8 mouse cellular contexts compared by ENCODE assay signal in the genomic region with DNA sequence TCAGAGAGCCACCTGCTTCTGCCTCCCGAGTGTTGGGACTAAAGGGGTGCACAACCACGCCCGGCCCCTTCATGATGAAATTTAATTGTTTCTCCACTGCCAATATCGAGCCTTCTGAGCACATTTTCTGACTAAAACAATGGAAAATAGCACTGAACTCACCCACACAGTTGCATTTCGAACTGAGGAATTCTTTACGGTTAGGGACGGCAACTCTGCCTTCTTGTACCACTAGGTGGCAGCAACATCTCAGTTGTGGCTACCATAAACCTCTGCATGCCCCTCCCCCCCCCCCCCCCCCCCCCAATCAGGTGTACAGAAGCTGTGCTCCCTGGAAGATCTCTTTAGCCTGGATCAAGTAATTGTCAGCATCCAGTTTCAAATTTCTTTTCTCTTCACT. TPM values are rescaled to one million over a fixed set of nuclear protein-coding genes. Genes with fewer than 3 reads are reported as not detected.
A peak's percentile ranks its signal among the peaks of the same experiment; 100 is the strongest.
DNase-seq lines count a peak whose midpoint lies in the region; ATAC-seq and TF ChIP-seq lines count a peak whose summit lies in the region.

No protein-coding gene starts in this region.

- peak overlapping the region; percentile 41 for H3K4me2 ChIP-seq in neural tube, embryonic 13.5 days

- WGBS in forebrain, embryonic 10.5 days, result 16% methylated on average over 7 of the region's 7 CpGs
- 15% methylated on average over 7 of the region's 7 CpGs for WGBS in neural tube, embryonic 13.5 days

- H3K4me1 ChIP-seq in ES-Bruce4 (ENCODE audit: control insufficient read depth, insufficient read depth, low read length), result peaks cover 4% of the 10 kb centered on the region
- H3K4me1 ChIP-seq in forebrain, embryonic 10.5 days, result peaks cover 32% of the 10 kb centered on the region
- H3K4me1 ChIP-seq in neural tube, embryonic 13.5 days (replicated peaks), result peaks cover 9% of the 10 kb centered on the region

- DNase-seq in brain, embryonic 18.5 days (ENCODE audit: low read depth, low spot score), result peak; percentile 22
- DNase-seq in forebrain, embryonic 10.5 days (ENCODE audit: extremely low spot score, low spot score), result peak; percentile 63
- DNase-seq in heart, postnatal 36 days, result peak; percentile 74 to 77
- DNase-seq in layer of hippocampus, adult 11-12 months (ENCODE audit: low spot score), result peak; percentile 74
- peak; percentile 41 to 69 for DNase-seq in lung, adult 18-20 months
- peak; percentile 50 to 81 for DNase-seq in thymus, postnatal 10 days (ENCODE audit: low spot score in 2 of 2)

- H3K36me3 ChIP-seq in ES-Bruce4 (ENCODE audit: control insufficient read depth, insufficient read depth, low read length, poor library complexity, severe bottlenecking), result no peaks in the 10 kb centered on the region
- no peaks in the 10 kb centered on the region for H3K36me3 ChIP-seq in forebrain, embryonic 10.5 days (replicated peaks)
- H3K36me3 ChIP-seq in neural tube, embryonic 13.5 days, result no peaks in the 10 kb centered on the region

- H3K4me3 ChIP-seq in ES-Bruce4 (ENCODE audit: low read depth, low read length), result no peak overlapping the region
- H3K4me3 ChIP-seq in forebrain, embryonic 10.5 days, result peak overlapping the region; percentile 19; the same call in 1 of the 2 replicates
- H3K4me3 ChIP-seq in neural tube, embryonic 13.5 days, result no peak overlapping the region

- TF ChIP-seq EP300 in ES-Bruce4 (IDR thresholded peaks at IDR 0.05; ENCODE audit: insufficient read depth, low read depth, low read length), result no peak

- intact Hi-C loops in heart, postnatal 36 days (cut with DNase I), result loop anchor here (5.0 to 10.0 kb wide), 2 partner anchors 93 to 320 kb away; no protein-coding TSS in a partner anchor

- TF ChIP-seq POLR2A in ES-Bruce4 (IDR thresholded peaks at IDR 0.05; ENCODE audit: insufficient read depth, low read length), result no peak

- H3K27me3 ChIP-seq in ES-Bruce4 (ENCODE audit: control insufficient read depth, insufficient read depth, low read length, poor library complexity, severe bottlenecking), result no peaks in the 10 kb centered on the region
- 0 out of 2 replicates have a peak, but pooled peaks cover 4% of the 10 kb centered on the region for H3K27me3 ChIP-seq in forebrain, embryonic 10.5 days (ENCODE audit: poor library complexity, severe bottlenecking)
- no peaks in the 10 kb centered on the region for H3K27me3 ChIP-seq in neural tube, embryonic 13.5 days

- H3K27ac ChIP-seq in ES-Bruce4 (ENCODE audit: insufficient read depth, low read length), result no peak overlapping the region
- H3K27ac ChIP-seq in forebrain, embryonic 10.5 days, result no peak overlapping the region
- no peak overlapping the region for H3K27ac ChIP-seq in neural tube, embryonic 13.5 days (replicated peaks)

- peak; percentile 83 for ATAC-seq in neural tube, embryonic 13.5 days (ENCODE audit: low read depth)

- H3K9me3 ChIP-seq in ES-Bruce4 (replicated peaks; ENCODE audit: control insufficient read depth, insufficient read depth, low read length, poor library complexity, severe bottlenecking), result no peaks in the 10 kb centered on the region
- no peaks in the 10 kb centered on the region for H3K9me3 ChIP-seq in forebrain, embryonic 10.5 days
- no peaks in the 10 kb centered on the region for H3K9me3 ChIP-seq in neural tube, embryonic 13.5 days

- peak; percentile 36 for TF ChIP-seq CTCF in ES-Bruce4 (IDR thresholded peaks at IDR 0.05; ENCODE audit: low read depth, low read length)

- no peak overlapping the region; the same call in 1 of the 2 replicates for H3K9ac ChIP-seq in ES-Bruce4 (ENCODE audit: low read depth, poor library complexity, severe bottlenecking)
- no peak overlapping the region for H3K9ac ChIP-seq in neural tube, embryonic 13.5 days

RNA-seq across cellular contexts. Expression of a gene that starts 13.2 kb away (rescaled TPM):
- 6.5 and 7.2 TPM in 2 replicates for polyA plus RNA-seq in ES-Bruce4 (2011; ENCODE audit: insufficient read depth, insufficient read length, low read depth, missing spikeins)
- polyA plus RNA-seq in forebrain, embryonic 10.5 days (2016; fragmentation: Nextera tagmentation; extraction: Ambion mirVana), result 2.0 and 2.8 TPM in 2 replicates
- 10 to 100 TPM; 11.3 to 13.3 TPM for total RNA-seq in heart, postnatal 36 days (2021)
- polyA plus RNA-seq in neural tube, embryonic 13.5 days (2015; fragmentation: Nextera tagmentation; extraction: Ambion mirVana), result 3.2 and 3.6 TPM in 2 replicates

RNA-seq across cellular contexts. Expression of a gene that starts 39.0 kb away (rescaled TPM):
- 12.8 and 16.4 TPM in 2 replicates for polyA plus RNA-seq in ES-Bruce4 (2011; ENCODE audit: insufficient read depth, insufficient read length, low read depth, missing spikeins)
- 6.5 and 8.0 TPM in 2 replicates for polyA plus RNA-seq in forebrain, embryonic 10.5 days (2016; fragmentation: Nextera tagmentation; extraction: Ambion mirVana)
- 1 to 10 TPM; 9.2 to 9.6 TPM for total RNA-seq in heart, postnatal 36 days (2021)
- polyA plus RNA-seq in neural tube, embryonic 13.5 days (2015; fragmentation: Nextera tagmentation; extraction: Ambion mirVana), result 14.9 and 17.3 TPM in 2 replicates

Comparison
In these comparisons a context has a peak if more than half of its experiments do, and no peak if none do; other contexts are left out.
1. DNase-seq: peak in every context shown above with its lines; median percentile 76 in heart, postnatal 36 days; 74 in layer of hippocampus, adult 11-12 months; 66 in thymus, postnatal 10 days; 63 in forebrain, embryonic 10.5 days; 55 in lung, adult 18-20 months; 22 in brain, embryonic 18.5 days.